Mouse (Mus musculus) testis, adult 10 weeks (tissue): Measurements from ENCODE around the gene Mxra7. TPM values are rescaled to one million over a fixed set of nuclear protein-coding genes. Genes with fewer than 3 reads are reported as not detected.

Source experiments
- polyA plus RNA-seq: library from polyadenylated mRNA; stranded (reverse); fragments of 350-450 nt; fragmentation: Illumina TruSeq; extraction: RNeasy Lipid Tissue Mini Kit (QIAGEN cat#74804); gene quantifications from one replicate; pipeline ENCODE4 v1.2.3, GENCODE M21; 2014; ENCODE audit warnings: low read depth, low replicate concordance

Gene Mxra7
- 6.0 TPM for polyA plus RNA-seq

DNA sequence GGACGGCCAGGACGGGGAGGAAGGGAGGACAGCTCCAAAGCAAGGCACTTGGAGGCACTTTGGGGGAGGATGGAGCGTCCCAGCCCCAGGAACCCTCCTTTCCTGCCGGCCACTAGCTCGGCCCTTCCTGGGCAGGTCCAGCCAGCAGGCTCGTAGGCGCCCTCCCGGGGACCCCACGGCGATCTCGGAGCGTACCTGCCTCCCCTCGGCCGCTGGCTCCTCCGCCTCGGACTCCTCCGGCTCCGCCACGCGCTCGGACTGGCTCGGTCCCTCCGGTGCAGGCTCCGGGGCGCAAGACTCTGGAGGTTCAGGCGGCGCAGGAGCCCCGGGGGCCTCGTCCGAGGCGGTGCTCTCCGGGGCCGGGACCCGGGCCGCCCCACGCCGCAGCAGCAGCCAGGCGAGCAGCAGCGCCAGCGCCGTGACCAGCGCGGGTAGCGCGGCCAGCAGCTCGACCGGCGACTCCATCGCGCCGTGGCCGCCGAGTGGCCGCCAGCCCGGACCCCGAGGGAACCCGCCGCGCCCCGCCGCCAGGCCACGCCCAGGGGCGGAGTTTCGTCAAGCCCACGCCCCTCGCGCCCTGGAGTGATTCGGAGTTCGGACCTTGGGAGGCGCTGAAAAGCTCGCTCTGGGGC, at the start of gene Mxra7:
Gene Mxra7 (minus strand): TSS at position 513 of the 632 bp plus-strand sequence.

DNA sequence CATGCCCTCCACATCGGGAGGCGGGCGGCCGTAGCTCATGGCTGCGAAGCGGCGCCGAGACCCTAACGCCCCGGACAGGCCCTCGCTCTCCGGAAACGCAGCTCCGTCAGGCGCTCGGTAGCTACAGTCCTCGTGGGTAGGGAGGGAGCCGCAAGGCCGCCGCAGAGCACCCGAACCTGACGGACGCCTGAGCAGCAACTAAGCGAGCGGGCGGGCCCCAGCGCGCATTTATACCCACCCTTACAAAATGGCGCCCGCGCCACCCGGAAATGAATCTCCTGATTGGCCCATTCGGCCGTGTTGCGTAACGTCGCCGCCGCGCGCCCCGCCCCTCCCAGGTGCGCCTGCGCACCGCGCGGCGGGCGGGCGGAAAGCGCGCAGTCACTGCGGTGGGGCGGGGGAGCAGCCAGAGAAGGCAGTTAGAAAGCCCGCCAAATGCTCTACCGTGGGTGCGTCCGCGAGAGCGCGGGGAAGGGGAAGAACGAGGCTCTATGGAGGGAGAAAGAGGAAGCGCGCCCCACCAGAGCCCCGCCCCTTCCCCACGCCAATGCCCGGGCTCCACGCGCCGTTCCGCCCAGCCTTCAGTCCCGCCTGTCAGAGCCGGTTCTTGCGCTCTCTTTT, 25.2 kb upstream of the Mxra7 start, which contains the start of gene Srsf2:
Gene Srsf2 (minus strand): TSS at position 204 of the 621 bp plus-strand sequence.

DNA sequence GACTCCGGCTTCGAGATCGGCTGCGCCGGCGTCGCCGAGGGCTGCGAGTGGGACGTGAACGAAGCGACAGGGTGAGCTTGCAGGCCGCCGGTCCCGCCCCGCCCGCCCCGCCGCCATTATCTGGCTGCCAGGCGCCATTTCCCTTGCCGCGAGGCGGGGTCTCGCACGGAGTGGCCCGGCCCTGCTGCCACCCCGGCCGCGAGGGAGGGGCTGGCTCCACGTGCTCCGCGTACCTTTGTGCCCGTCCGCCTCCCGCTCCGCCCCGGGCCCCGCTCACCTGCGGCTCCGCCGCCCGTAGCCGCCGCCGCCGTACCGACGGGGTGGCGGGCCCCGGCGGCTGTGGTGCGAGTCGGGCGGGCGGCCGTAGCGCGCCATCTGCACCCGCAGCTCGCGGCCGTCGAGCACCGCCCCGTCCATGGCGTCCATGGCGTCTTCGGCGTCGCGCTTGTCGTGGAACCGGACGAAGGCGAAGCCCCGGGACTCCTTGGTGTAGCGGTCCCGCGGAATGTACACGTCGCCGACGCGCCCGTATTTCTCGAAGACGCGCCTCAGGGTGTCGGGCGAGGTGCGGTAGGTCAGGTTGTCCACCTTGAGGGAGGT, 24.5 kb upstream of the Mxra7 start, which contains the start of gene Mfsd11:
Gene Mfsd11 (plus strand): TSS at position 150 of the 600 bp plus-strand sequence.

DNA sequence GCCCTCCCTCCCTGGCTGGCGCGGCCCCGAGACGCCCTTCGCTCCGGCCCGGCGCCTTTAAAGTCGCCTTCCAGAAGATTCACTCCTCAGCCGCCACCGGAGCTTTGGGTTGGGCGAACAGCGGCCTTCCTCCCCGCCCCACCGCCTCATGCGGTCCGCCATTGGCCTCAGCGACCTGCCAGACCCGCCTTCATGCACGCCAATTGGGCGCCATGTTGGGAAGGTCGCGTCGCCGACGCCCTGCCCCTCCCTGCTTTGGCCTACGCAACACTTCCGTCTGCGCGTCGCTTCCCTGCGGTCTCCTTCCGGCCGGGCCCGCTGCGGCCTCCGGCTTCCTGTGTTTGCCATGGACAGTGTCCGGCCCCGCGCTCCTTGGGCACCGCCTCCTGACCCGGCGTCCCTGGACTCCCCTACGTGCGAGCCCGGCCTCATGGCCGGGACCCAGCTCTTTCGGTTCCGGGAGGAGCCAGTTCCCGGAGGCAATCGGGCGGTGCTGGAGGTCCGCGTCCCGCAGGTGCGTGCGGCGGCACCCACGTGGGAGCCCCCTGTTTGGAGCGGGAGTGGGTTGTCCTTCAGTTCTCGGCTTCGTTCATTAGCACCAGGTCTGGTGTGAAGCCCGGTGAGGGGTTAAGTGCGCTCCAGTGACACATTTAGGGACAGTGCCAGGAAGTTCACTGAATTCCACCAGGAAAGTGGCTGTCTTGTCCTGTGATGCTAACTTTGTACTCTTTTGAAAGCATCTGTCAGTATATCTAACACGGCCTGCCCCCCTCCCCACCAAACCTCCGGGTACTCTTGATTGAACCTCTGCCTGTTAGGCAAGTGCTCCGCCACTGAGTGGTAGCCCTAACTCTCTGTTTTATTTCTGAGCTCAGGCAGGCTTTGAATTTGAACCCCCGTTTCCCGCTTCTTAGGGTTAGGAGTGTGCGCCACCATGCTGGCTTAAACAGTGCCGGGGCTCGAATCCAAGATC, 15.7 kb upstream of the Mxra7 start, which contains the start of the genes Mettl23 and Jmjd6:
Gene Mettl23 (plus strand): TSS at position 18 of the 973 bp plus-strand sequence.
Gene Jmjd6 (minus strand): TSS at position 189 of the 973 bp plus-strand sequence.

DNA sequence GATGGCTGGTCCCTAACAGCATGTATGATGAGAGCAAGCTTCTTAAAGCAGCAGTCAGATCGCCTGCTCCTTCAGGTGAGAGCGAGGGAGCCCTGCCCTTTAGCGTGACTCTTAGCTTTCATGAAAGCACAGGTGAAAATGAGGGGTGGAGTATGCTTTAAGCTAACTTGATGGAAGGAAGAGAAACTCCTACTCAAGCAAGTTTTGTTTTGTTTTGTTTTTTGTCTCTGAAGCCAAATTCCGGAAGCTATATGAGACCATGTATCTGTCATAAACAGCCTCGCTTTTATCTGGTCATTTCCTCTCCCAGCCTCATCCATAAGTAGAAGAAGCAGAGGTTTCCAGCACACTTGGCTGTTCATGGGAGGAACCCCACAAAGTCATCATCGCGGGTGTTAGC, 52.4 kb downstream of the Mxra7 start, which contains the start of gene St6galnac1:
Gene St6galnac1 (minus strand): TSS at position 101 of the 400 bp plus-strand sequence.

Other genes with a start within 250 kb of the Mxra7 start
- gene Ube2o, start 246.6 kb downstream of the Mxra7 start, polyA plus RNA-seq: 6.1 TPM
- not detected for gene Aanat, start 241.6 kb downstream of the Mxra7 start, polyA plus RNA-seq
- not detected for gene Rhbdf2, start 201.0 kb downstream of the Mxra7 start, polyA plus RNA-seq
- 1.3 TPM for gene Prcd, start 174.5 kb downstream of the Mxra7 start, polyA plus RNA-seq
- gene Cygb, start 173.7 kb downstream of the Mxra7 start, polyA plus RNA-seq: 0.22 TPM
- gene St6galnac1, start 52.5 kb downstream of the Mxra7 start, polyA plus RNA-seq: not detected
- 40.9 TPM for gene Mettl23, start 15.2 kb upstream of the Mxra7 start, polyA plus RNA-seq
- gene Jmjd6, start 15.4 kb upstream of the Mxra7 start, polyA plus RNA-seq: 42.2 TPM
- gene Mfsd11, start 24.4 kb upstream of the Mxra7 start, polyA plus RNA-seq: 80.0 TPM
- 305 TPM for gene Srsf2, start 25.0 kb upstream of the Mxra7 start, polyA plus RNA-seq
- gene Mgat5b, start 90.8 kb upstream of the Mxra7 start, polyA plus RNA-seq: not detected